Mouse (Mus musculus) forebrain, embryonic 15.5 days (tissue): ENCODE measurements at regions not wholly inside any gene's neighbourhood (a gene's known extent, or its start where the extent isn't known, plus 50 kb on each side); places are given as distances from the start of the nearest gene placed in this dataset.

Experiments
- ATAC-seq: fragments of 200-750 bp; cut with Nextera tagmentation; replicated peaks from 2 replicates; pipeline ENCODE4 v1.8.0; 2017; ENCODE audit warnings: mild to moderate bottlenecking, moderate TSS enrichment, moderate library complexity
- H3K27ac ChIP-seq: fragments of 300-500 bp; sonication (generic); replicated peaks from 2 replicates; pipeline ENCODE4 v1.5.1; 2015; ENCODE audit warnings: mild to moderate bottlenecking, inconsistent platforms
- H3K27me3 ChIP-seq: fragments of 300-500 bp; sonication (generic); 2 replicates; pipeline ENCODE4 v1.6.1; 2015; ENCODE audit warnings: inconsistent platforms
- H3K36me3 ChIP-seq: fragments of 300-500 bp; sonication (generic); 2 replicates; pipeline ENCODE4 v1.6.1; 2015; ENCODE audit warnings: mild to moderate bottlenecking, inconsistent platforms
- H3K4me1 ChIP-seq: fragments of 300-500 bp; sonication (generic); 2 replicates; pipeline ENCODE4 v1.6.1; 2015; ENCODE audit warnings: inconsistent platforms
- H3K4me2 ChIP-seq: fragments of 300-500 bp; sonication (generic); replicated peaks from 2 replicates; pipeline ENCODE4 v1.6.1; 2015; ENCODE audit warnings: mild to moderate bottlenecking, inconsistent platforms
- H3K4me3 ChIP-seq: fragments of 300-500 bp; sonication (generic); 2 replicates; pipeline ENCODE4 v1.5.1; 2015; ENCODE audit warnings: mild to moderate bottlenecking, inconsistent platforms
- H3K9ac ChIP-seq: fragments of 300-500 bp; sonication (generic); replicated peaks from 2 replicates; pipeline ENCODE4 v1.6.1; 2015; ENCODE audit warnings: mild to moderate bottlenecking, inconsistent platforms
- H3K9me3 ChIP-seq: fragments of 300-500 bp; sonication (generic); 2 replicates; pipeline ENCODE4 v1.6.1; 2016; ENCODE audit warnings: inconsistent platforms
- WGBS: fragments of 180-500 bp; shearing (Covaris S2); methylation state at CpG from one replicate; pipeline ENCODE4 v1.1.7; 2015; ENCODE audit warnings: mixed read lengths; 5-methylcytosine and 5-hydroxymethylcytosine counted together

DNA sequence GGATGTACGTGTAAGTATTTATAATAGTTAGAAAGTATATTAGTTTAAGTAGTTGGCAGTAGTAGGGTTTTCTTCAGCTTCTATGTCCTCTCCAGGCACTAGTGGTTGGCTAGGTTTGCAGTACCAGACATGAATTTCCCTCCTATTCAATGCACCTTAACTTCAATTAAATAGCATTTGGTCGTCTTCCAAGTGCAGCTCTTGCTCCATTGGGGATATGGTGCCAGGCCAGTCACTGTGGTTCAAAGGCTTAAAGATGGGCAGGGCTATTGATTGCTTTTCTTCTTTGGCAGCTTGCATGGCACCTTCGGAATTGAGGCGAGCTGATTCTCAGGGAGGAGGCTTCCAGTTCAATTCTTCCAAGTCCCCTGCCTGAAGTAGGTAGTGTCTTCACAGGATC lies 68.0 kb upstream of the Csl start:
- H3K9ac ChIP-seq, result no peak overlapping the region
- no peaks in the 10 kb centered on the region for H3K9me3 ChIP-seq
- H3K36me3 ChIP-seq, result no peaks in the 10 kb centered on the region
- no peak overlapping the region for H3K4me2 ChIP-seq
- H3K27ac ChIP-seq, result no peak overlapping the region
- H3K4me3 ChIP-seq, result no peak overlapping the region
- 69% methylated on average over 4 of the region's 4 CpGs for WGBS
- H3K4me1 ChIP-seq, result no peaks in the 10 kb centered on the region
- ATAC-seq, result no peak
- H3K27me3 ChIP-seq, result no peaks in the 10 kb centered on the region

DNA sequence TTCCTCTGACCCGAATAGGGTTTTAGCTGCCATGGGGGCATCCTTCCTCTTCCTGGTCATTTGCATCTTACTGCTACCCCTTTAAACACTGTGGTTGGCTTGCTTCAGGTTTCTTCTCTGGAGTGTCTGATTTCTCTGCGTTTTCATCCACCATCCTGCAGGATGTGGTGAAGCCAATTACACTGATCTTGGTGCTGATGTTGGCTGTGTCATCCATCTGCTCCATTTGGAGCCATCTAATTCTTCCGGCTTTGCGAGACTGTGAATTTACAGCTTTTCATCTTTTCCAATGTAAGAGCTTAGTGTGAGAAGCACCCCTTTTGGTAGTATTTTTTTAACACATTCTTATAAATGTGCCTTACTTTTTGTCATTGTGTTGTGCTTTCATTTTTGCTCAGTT lies 66.4 kb upstream of the Csl start:
- Histone ChIP-seq H3K4me3 (no peak overlapping the region), H3K4me1 (no peaks in the 10 kb centered on the region), H3K4me2 (no peak overlapping the region), H3K9ac (no peak overlapping the region), H3K36me3 (no peaks in the 10 kb centered on the region), H3K27ac (no peak overlapping the region), H3K27me3 (no peaks in the 10 kb centered on the region), H3K9me3 (no peaks in the 10 kb centered on the region)
- WGBS, result 81% methylated on average over 4 of the region's 4 CpGs
- no peak for ATAC-seq

DNA sequence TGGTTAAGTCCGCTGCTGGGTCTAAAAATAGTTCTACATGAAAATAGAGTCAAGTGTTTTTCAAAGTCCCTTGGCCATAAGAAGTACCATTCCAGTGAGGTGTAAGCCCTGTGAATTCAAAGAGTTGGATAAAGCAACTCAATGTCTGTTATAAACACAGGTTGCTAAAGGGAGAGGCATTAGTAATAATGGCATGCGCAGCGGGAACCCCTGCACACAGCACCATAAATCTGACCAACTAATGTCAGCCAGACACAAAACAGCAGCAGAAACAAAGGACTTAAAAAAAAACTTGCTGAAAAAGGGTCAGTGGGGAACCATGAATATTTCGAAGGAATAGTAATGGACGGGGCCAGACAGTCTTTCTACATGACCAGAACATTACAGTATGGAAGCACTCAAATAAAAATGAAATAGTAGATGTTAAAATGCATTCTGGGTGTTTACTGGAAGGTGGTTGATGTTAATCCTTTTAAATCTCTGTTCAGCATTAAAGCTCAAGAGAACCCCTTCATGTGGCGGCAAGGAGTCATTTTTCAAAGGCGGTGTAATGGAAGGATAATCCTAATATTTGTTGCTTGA lies 52.7 kb upstream of the Csl start:
- H3K4me2 ChIP-seq, result no peak overlapping the region
- no peak overlapping the region for H3K9ac ChIP-seq
- H3K9me3 ChIP-seq, result no peaks in the 10 kb centered on the region
- H3K4me3 ChIP-seq, result no peak overlapping the region
- no peaks in the 10 kb centered on the region for H3K36me3 ChIP-seq
- no peaks in the 10 kb centered on the region for H3K4me1 ChIP-seq
- WGBS, result 87% methylated on average over 7 of the region's 7 CpGs
- no peaks in the 10 kb centered on the region for H3K27me3 ChIP-seq
- ATAC-seq, result no peak
- H3K27ac ChIP-seq, result no peak overlapping the region

DNA sequence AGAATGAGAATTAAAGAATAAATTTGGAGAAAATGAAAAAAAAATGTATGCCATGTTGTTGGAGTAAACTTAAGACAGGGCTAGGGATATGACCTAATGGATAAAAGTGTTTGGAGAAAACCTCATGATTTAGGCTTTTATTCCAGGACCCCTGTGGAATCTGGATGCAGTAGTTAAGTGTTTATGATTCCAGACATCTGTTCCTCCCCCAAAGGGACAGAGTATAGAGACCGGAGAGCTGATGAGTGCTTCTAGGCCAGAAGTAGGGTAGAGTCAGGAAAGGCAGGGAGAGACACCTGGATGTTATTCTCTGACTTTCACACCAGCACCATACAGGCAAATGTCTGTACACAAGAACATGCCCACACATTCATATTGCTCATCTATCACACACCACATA lies 52.0 kb upstream of the Csl start:
- H3K27me3 ChIP-seq, result no peaks in the 10 kb centered on the region

More for the DNA sequence above, 52.0 kb upstream of the Csl start:
- Histone ChIP-seq H3K36me3 (no peaks in the 10 kb centered on the region), H3K4me1 (no peaks in the 10 kb centered on the region), H3K9ac (no peak overlapping the region), H3K9me3 (no peaks in the 10 kb centered on the region), H3K27ac (no peak overlapping the region), H3K4me3 (no peak overlapping the region), H3K4me2 (no peak overlapping the region)
- no peak for ATAC-seq
- 91% methylated on average over 1 of the region's 1 CpGs for WGBS
